Mouse (Mus musculus): ENCODE measurements around the gene Atp6v0b.

DNA sequence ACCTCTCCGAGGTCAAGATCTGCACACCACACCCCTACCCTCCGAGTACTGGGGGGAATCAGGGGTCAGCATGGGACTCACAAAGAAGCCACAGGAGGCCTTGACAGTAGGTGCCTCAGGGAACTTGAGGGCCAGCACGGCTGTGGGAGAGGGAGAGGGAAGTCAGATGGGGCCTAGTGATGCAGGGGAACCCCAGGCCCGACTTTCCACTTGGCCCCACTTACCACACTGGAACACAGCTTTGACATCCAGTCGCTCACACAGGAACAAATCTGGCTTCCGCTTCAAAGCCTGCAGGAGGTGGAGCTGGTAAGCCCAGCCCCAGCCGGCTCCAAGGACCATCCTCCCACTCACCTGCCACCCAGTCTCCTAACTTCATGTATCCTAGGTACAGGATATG, 8.2 kb upstream of the Atp6v0b start:
- TF ChIP-seq CTCF (IDR thresholded peaks at IDR 0.05; ENCODE audit: control insufficient read depth, insufficient read depth, insufficient read length) (no peak), MYOD1 (IDR thresholded peaks at IDR 0.05; ENCODE audit: control insufficient read depth, insufficient read length, low read depth) (no peak)
